Mouse (Mus musculus): Measurements from ENCODE around the gene Spaca1.

- TF ChIP-seq CTCF (IDR thresholded peaks at IDR 0.05; ENCODE audit: extremely low read depth, insufficient read depth, insufficient read length, insufficient replicate concordance) (no peak), POLR2A (IDR thresholded peaks at IDR 0.05; ENCODE audit: low read depth, low read length) (no peak)
These were observed 53.6 kb downstream of the Spaca1 start for GRCm38 (mm10) chr4:33996382-33996781.
